Mouse (Mus musculus) c-Kit-positive CD71-negative TER-119-negative erythroid progenitor cells, embryonic 14.5 days (primary cell): ENCODE data around the gene Apof.

ENCODE experiments used
- DNase-seq: peaks from one replicate; pipeline ENCODE4 v3.0.0-alpha.2; 2013; ENCODE audit warnings: low read depth

Apof gene

DNA sequence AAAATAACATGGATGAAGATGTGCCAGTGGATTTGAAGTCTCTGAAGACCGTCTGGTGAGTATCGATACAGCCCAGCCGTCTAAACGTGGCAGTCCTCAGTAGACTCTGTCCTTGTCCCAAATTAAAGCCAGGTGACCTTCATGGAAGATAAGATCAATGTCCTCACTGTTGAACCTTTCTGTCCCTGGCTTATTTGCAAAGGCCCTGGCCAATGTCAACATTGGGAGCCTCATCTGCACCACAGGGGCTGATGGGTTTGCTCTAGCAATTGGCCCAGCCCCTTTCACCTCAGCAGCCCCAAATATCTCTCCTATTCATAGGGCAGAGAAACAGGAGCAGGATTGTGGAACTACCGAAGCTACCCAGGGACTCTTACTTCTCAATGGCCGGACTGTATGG, at the start of gene Apof:
TSS of gene Apof (plus strand) at position 301 of the 400 bp plus-strand sequence.
- DNase-seq: no peak

DNA sequence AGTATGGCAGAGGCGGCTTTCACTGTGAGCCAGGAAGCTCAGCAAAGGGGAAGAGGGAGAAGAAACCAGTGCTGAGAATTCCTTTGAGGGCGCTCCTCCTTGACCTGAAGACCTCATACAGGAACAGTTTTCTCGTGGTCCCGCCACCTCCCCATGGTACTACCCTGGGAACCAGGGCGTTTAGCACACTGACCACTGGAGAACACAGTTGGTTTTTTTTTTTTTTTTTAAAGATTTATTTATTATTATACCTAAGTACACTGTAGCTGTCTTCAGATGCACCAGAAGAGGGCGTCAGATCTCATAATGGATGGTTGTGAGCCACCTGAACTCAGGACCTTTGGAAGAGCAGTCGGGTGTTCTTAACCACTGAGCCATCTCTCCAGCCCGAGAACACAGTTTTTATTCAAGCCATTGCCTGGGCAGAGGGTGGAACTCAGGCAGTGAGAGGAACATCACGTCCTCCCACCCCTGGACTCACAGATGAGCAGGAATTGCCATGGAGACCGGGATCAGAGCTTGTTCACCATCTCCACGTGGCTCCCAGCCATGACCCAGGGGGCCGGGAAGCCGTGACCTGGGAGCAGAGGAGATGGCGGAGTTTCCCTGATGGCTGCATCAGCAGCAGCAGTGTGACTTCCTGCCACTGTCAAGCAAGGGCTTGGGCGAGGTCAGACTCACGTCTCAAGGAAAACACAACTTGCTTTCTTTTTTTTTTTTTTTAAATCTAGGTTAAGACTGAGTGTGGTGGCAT, 46.8 kb upstream of the Apof start:
- no peak for DNase-seq

DNA sequence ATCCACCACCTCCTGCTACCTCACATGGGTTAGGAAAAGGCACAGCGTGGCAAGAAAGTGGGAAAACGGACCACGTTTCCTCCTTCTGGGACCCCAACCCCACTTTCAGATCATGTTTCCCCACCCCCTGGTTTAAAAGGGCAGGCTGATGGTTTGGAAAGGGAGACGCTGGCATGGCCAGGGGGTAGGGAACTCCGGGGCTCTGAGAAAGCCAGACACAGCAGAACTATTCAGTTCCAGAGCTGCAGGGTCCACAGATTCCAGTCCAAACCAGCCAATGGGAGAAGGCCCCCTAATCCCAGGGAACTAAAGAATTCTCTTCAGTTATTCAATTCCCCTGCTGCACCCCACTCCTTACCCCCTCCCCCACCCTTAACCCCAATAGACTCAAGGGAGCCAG, 43.4 kb upstream of the Apof start:
- no peak for DNase-seq

DNA sequence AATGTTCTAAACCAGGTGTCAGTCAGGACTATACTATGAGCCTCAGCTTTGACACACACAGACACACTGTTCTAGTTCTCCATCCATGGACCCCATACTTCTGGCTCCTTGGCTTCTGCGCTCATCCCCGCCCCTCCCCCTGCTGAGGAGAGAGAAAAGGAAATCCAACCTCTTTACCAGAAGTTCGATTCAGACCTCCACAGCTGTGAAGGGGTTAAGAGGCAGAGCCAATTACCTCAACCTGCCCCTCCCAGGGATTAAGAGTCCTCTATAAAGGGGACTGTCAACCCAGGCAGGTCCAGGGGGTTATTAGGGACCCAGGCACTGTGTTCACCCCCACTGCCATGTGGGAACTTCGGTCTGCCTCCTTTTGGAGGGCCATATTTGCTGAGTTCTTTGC, 42.9 kb upstream of the Apof start, which contains the start of gene Mip:
TSS of gene Mip (plus strand) at position 301 of the 400 bp plus-strand sequence.
- DNase-seq: no peak

DNA sequence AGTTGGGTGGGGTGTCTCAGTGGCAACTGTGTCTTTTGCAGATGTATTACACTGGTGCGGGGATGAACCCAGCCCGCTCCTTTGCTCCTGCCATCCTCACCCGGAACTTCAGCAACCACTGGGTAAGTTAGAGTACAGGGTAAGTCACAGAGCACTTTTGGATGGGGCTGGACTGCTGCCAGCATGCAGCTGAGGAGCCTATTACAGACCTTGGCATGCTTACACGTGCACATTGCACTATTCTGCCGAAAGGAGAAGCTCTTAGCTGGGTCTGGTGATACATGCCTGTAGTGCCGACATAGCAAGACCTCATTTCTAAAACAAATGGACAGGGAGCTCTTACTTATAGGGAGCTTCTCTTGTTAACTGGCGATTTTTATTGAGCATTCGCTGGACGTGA, 40.9 kb upstream of the Apof start:
- DNase-seq: no peak

DNA sequence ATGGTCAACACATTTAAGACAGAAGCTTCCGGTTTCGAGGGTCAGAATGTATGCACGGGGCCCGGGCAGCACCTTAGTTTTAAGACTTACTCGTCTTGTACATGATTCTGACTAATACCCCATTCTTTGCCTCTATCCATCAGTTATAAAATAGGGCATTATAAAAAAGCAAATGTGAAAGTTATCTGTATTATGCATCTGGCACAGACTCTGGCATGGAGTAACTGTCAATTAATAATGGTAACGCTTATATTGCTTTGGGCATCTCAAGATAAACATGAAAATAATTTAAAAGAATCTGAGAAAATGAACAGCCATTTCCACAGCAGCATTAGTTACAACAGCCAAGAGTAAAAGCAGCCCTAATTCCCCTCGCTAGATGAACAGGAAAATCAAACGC, 40.5 kb upstream of the Apof start:
- DNase-seq: no peak

DNA sequence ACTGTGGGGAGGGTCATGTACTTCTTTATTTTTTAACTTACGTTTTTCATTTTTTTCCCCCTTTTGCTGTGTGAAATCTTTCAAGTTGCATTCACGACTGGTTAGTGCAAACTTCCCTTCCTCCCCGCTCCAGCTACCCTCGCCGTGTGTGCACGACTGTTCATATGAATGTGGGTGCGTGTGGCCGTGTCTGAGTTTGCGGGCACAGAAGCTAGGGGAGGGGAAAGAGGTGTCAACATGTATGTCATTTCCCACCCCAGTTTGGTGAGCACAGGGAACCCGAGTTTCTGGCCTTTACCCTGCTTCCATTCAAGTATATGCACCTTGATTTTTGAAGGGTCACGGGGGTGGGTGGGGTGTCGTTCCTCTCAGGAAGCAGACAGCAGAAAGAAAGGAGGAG, 37.9 kb upstream of the Apof start:
- DNase-seq: no peak

DNA sequence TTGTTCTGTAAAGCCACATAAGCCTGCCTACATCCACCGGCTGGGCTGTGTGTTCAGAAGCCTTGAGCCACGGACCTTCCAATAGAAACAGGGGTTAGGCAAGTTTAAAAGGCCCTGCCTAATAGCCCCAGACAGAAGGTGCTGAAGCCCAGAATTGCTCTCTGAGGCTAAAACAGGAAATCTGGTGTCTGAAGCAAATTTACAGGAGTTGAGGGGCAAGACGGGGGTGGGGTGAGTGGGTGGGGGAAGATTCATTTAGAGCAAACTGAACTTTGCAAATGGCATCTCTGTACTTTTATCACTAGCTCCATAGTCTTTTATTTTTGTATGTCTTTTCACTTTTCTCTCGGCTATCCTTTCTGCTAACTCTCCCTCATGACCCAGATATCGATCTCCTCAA, 37.3 kb upstream of the Apof start:
- DNase-seq: no peak

DNA sequence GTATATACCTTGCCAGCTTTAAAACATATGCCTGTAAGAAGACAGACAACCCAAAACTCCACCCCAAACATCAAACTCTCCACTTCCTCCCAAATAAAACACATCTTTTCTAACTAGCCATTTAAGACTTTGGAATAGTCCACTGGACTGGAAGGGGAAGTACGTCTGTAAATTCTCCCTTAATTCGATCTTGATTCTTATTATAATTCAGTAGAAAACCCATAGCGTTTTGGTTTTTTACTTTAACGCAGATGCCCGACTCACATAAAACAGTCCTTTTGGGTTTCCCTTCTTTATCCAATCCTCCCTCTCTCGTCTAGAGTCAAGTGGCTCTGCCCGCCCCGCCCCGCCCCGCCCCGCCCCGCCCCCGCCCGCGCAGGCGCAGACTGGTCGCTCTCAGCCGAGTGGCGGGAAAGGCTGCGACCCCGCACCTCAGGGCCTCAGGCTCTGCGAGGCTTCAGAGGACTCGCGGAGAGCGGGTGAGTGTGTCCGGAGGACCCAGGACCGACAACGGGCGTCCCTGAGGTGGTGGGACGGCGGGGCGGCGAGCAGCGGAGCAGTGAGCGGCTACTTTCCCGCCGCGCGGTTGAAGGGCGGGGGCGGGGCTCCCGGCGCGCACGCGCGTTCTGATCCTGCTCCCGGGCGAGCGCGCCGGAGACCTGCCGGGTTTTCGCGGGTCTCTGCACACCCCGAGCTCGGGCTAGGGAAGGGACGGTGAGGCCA, 36.6 kb upstream of the Apof start, which contains the start of gene Timeless:
TSS of gene Timeless (plus strand) at position 369 of the 723 bp plus-strand sequence.
- DNase-seq: peak; percentile 70

DNA sequence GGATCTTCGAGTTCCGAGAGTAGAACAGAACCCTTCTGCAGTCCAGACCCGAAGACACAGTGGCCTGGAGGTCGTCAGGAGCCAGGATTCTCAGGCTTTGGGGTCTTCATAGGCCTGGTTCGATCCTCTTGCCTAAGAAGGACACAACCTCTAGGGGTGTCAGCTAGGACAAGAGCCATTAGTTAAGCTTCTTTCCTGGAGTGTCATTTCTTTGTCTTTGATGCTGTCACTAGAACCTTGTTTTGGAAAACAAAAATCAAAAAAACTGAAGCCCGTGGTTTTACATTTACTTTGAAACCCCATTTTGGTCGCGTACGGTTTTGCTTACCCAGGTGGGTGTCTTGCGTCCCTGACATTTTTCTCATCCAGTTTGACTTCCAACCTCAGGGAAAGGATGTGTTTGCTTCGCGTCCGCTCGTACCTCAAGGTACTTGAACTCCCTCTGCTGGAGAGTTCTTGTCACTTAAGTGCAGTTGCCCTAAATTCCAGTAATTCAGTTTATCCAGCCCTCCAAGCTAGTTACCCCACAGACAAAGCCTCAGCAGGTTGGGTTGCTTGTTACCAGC, 36.0 kb upstream of the Apof start:
- peak; percentile 75 for DNase-seq

DNA sequence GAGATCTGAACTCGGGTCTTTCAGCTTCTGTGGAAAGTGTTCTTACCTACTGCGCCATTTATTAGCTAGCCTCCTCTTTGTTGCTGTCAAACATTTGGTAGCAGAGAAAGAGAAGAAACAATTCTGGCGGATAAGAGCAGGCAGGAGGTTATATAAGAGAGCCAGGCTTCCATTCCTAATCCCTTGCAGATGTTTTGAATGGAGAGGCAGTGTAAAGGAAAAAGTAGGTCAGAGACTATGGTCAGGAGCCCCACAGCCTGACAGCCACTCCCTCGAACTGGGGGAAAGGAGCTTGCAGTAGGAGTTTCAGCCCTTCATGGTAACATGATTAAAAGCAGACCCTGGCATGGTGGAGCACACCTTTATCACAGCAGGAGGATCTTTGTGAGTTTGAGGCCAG, 32.1 kb upstream of the Apof start:
- no peak for DNase-seq

DNA sequence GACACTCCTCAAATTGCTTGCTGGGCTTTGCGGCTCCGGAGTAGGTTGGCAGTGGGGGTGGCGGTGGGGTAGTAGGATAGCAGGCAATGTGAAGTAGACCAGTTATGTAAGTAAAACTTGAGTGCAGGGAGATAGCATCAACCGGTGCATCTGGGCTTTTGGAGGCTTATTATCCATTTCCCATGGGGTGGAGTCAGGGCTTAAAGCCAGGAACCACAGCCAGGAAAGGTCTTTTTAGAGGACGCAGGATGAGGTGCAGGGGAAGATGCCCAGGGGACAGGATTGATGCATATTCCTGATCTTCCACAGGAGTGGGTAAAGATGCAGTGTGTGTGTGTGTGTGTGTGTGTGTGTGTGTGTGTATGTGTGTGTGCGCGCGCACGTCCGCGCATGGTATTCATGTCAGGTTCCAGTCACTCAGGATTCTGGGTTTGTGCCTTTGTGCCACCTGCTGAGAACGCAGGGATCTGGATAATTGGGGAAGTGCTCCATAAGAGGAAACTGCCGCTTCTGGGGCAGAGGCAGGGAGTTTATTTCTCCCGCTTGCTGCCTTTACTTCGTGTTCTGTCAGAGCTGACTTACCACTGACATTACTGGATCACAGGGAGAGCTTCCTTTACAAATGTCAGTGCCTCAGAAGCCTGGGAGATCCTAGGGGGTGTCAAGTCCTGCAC, 30.5 kb upstream of the Apof start:
- no peak for DNase-seq

DNA sequence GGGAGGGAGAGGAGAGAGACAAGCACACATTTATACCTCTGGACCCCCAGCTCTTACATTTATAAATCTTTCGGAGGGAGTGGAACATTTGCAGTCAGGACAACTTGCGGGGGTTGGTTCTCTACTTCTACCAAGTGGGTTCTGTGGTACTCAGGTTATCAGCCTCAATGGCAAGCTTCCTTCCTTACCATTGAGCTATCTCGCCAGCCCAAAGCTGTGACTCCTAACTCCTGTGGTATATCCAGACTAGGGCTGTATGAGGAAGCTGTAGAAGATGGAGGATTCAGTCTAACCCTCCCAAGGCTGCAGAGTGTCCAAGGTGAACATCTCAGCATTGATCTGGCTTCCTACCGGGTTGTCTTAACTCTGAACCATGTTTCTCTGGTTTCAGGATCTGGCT, 29.3 kb upstream of the Apof start:
- DNase-seq: no peak

DNA sequence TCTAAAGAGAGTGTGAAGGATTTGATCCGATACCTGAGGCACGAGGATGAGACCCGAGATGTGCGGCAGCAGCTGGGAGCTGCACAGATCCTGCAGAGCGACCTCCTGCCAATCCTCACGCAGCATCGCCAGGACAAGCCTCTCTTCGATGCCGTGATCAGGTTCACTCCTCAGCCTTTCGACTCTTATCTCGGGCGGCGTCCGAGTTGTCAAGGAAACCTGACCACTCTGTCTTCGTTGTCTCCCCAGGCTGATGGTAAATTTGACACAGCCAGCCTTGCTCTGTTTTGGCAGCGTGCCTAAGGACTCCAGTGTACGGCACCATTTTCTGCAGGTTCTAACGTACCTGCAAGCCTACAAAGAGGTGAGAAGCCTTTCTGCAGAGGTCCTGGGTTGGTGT, 28.3 kb upstream of the Apof start:
- DNase-seq: no peak

DNA sequence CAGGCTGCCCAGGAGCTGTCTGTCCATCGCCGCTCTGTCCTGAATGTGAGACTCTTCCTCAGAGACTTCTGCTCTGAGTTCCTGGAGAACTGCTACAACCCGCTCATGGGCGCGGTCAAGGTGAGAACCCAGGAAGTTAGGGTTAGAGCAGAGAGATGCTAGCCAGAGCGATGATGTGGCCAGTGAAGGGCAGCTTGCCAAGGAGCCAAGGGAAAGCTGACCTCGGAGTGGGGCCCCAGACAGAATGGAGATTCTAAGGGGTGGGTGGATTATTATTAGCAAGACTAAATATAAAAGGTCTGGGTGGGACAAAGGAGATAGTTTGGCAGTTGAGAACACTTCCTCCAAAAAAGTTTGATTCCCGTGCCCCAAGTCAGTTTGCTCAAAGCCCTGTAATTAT, 25.2 kb upstream of the Apof start:
- DNase-seq: no peak

DNA sequence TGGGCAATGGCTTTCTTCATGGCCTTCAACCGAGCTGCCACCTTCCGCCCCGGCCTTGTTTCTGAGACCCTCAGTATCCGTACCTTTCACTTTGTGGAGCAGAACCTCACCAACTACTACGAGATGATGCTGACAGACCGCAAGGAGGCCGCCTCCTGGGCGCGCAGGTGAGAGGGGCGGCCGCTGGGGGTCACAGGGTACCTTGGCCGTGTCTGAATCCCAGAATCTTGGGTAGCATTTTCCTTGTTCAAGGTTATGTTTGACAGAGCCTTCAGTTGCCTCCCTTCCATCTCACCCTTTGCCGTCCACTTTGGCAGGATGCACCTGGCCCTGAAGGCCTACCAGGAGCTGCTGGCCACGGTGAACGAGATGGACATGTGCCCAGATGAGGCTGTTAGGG, 24.4 kb upstream of the Apof start:
- no peak for DNase-seq

DNA sequence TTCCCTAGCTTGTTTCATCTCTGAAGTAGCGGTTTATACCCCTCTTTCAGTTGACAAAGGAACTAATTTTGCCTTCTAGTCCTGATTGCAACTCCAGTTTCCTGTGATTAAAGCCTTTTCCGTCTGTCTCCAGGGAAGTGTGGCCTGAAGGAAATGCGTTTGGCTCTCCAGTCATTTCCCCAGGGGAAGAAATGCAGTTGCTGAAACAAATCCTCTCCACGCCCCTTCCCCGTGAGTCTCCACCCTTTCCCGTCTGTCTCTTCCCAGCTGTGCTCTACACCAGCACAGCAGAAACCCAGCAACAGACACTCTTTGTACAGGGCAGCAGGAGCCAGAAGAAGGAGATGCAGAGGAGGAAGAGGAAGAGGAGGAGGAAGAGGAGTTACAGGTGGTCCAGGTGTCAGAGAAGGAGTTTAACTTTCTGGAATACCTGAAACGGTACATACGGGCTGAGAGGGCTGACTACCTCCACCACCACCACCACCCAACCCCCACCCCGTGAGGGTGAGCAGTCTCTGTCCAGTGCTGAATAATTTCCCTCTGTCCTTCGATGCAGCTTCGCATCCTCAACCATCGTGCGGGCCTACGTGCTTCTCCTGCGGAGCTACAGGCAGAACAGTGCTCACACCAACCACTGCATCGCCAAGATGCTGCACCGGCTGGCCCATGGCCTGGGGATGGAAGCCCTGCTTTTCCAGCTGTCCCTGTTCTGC, 21.3 kb upstream of the Apof start:
- DNase-seq: no peak

DNA sequence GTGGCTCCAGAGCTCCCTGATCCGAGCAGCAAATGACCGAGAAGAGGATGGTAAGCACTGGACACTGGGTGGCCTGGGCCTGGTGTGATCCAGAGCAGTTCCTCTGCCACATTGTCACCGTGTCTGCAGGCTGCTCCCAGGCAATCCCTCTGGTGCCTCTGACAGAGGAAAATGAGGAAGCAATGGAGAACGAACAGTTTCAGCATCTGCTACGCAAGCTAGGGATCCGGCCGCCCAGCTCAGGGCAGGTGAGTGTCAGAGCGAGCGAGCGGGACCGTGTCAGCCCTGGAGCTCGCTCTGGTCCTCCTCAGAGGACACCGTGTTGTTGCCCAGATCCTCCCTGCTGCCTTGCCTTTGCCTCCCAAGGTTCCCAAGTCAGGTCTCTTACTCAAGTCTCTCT, 17.9 kb upstream of the Apof start:
- DNase-seq: no peak

DNA sequence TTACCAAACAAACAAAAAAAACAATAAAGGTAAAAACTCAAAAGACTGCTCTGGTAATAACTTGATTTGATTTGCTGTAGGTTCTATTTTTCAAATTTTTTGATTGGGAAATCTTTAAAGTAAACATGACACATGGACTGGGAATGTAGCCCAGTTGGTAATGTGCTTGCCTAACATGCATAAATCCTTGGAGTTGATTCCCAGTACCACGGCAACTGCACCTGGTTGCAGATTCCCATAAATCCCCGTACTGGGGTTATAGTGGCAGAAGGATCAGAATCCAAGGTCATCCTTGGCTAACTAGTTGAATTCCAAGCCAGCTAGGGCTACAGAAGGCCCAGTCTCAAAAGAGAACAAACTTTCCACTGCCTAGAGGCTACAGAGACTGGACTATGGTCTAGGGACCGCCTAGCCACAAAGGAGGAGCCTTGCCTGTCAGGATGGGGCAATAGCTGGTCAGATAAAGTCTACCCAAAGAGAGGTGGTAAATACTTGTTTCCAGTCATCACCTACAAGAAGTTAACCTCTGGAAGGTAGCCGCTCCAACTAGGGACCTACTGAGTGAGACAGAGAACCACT, 14.7 kb upstream of the Apof start, which contains the start of gene Apon:
TSS of gene Apon (plus strand) at position 420 of the 579 bp plus-strand sequence.
- no peak for DNase-seq

DNA sequence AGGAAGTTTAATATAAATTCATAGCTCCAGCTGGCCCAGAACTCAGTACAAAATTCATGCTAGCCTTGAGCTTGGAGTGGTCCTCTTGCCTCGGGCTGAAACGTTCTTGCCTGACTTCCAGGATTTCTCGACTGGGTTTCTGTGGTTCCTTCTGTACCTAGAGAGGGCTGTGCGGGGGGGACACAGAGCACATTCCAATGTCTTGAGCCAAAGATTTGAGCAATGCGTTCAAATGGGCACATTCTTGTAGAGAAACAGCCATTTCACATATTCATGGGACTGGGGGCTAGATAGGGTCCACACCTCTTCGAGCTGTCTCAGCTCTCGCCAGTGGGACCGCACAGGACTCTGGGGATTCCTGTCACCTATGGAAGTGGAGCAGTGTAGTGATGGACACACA, 12.5 kb upstream of the Apof start:
- DNase-seq: no peak

DNA sequence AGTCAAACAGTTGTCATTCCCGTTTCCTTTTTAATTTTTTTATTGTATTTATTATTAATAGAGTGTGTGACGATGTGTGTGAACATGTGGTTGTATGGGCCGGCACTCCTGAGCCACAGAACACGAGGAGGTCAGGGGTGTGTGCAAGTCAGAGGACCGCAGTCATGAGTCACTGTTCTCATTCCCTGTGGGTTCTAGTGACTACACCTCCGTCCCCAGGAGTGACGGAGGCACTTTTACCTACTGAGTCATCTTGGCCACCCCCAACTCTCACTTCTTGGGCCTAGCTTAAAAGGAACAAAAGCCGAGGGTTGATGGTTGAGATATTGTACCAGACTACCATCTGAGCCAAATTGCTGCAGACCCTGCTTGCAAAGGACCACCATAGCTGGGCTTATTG, 12.1 kb upstream of the Apof start:
- DNase-seq: no peak

DNA sequence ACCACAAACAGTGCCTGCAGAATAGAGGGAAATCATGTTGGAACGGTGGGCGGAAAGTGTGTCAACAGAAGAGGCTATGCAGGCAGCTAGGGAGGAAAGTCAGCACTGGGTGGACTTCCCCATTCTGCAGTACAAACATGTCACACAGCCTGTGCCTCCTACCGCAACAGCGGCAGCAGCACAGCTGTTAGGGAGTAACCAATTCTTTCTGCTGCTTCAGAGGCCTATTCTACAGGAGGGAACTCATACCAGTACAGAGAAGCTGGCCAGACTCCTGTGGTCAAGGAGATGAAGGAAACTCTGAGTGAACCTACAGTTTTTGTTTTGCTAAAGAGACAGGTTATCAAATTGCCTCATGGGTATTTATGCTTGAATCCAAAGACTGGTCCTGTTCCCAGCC, 9.5 kb upstream of the Apof start:
- peak; percentile 34 for DNase-seq
